Mouse (Mus musculus): ENCODE results near the gene Wdr20.

- peak; percentile 75 for TF ChIP-seq POLR2A (IDR thresholded peaks at IDR 0.05; ENCODE audit: control insufficient read depth, extremely low read depth, insufficient read depth, low read length, poor library complexity)
- TF ChIP-seq CTCF (IDR thresholded peaks at IDR 0.05; ENCODE audit: borderline replicate concordance, control insufficient read depth, extremely low read depth, insufficient read depth, low read length, poor library complexity): peak; percentile 37; the same call in 1 of the 2 replicates
Observed at GRCm38 (mm10) chr12:110737170-110738157, at the start of gene Wdr20.

Data from thymus, adult 2 months (tissue).